Mouse (Mus musculus): Measurements from ENCODE around the gene Lmntd2. TPM values are rescaled to one million over a fixed set of nuclear protein-coding genes. Genes with fewer than 3 reads are reported as not detected.

Lmntd2 gene
- polyA plus RNA-seq, 1 experiment from 2014 or later, result 0.23 TPM

GRCm38 (mm10) chr7:141226535-141226934 is 12.7 kb upstream of the Lmntd2 start:
- no peak for ATAC-seq (replicated peaks; ENCODE audit: insufficient number of reproducible peaks, insufficient read depth, low FRiP score, low read depth)

DNA sequence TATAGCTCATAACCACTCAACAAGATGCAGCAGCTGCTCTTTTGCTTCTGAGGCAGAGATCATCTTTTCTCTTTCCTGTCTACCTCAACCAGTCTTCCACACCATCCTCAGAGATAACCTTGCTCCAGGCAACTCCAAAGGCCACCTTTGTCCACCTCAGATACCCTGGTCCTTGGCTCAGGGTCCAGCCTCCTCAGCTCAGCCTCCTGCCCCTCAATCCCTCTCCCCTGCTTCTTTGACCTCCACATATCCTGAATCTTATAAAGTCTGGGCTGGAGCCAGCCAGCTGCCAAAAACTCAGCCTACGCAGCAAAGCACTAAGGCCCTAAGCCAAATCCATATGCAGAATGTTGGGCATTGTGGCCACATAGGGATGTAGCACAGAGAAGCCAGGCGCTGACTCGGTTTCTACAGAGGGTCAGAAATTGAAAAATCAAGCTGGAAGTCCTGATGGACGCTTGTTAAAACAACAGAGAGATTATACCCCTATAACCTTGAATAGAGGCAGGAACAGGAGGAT is 8.9 kb upstream of the Lmntd2 start:
- Histone ChIP-seq H3K4me1 (replicated peaks) (peaks cover 28% of the 10 kb centered on the region), H3K4me3 (no peak overlapping the region; the same call in 1 of the 2 replicates), H3K27me3 (no peaks in the 10 kb centered on the region), H3K9ac (no peak overlapping the region), H3K9me3 (replicated peaks) (no peaks in the 10 kb centered on the region), H3K27ac (peak overlapping the region; percentile 89), H3K36me3 (no peaks in the 10 kb centered on the region), H3K4me2 (peak overlapping the region; percentile 89)
- ATAC-seq (replicated peaks; ENCODE audit: insufficient number of reproducible peaks, insufficient read depth, low FRiP score, low read depth), result no peak
- WGBS, result 74% methylated on average over 4 of the region's 4 CpGs

More at GRCm38 (mm10) chr7:141226535-141226934, 12.7 kb upstream of the Lmntd2 start:
- peaks cover 6% of the 10 kb centered on the region; the same call in 1 of the 2 replicates for H3K36me3 ChIP-seq
- H3K4me2 ChIP-seq, result no peak overlapping the region
- H3K4me3 ChIP-seq, result no peak overlapping the region
- H3K27ac ChIP-seq, result no peak overlapping the region
- H3K9ac ChIP-seq, result no peak overlapping the region
- peaks cover 34% of the 10 kb centered on the region for H3K4me1 ChIP-seq (replicated peaks)
- WGBS, result 81% methylated on average over 6 of the region's 6 CpGs
- no peaks in the 10 kb centered on the region for H3K27me3 ChIP-seq
- no peaks in the 10 kb centered on the region for H3K9me3 ChIP-seq (replicated peaks)

GRCm38 (mm10) chr7:141222126-141222467 is 8.2 kb upstream of the Lmntd2 start:
- H3K4me1 ChIP-seq (replicated peaks), result peaks cover 32% of the 10 kb centered on the region
- H3K9ac ChIP-seq, result peak overlapping the region; percentile 23; the same call in 1 of the 2 replicates
- no peaks in the 10 kb centered on the region for H3K27me3 ChIP-seq
- H3K9me3 ChIP-seq (replicated peaks), result no peaks in the 10 kb centered on the region
- peak overlapping the region; percentile 89 for H3K27ac ChIP-seq
- WGBS, result 6% methylated on average over 8 of the region's 8 CpGs
- H3K36me3 ChIP-seq, result no peaks in the 10 kb centered on the region
- no peak for ATAC-seq (replicated peaks; ENCODE audit: insufficient number of reproducible peaks, insufficient read depth, low FRiP score, low read depth)
- peak overlapping the region; percentile 66 for H3K4me3 ChIP-seq
- peak overlapping the region; percentile 89 for H3K4me2 ChIP-seq

- Histone ChIP-seq H3K9me3 (replicated peaks) (no peaks in the 10 kb centered on the region), H3K9ac (peak overlapping the region; percentile 85), H3K36me3 (no peaks in the 10 kb centered on the region), H3K27ac (peak overlapping the region; percentile 89), H3K27me3 (no peaks in the 10 kb centered on the region), H3K4me2 (peak overlapping the region; percentile 89), H3K4me1 (replicated peaks) (peaks cover 38% of the 10 kb centered on the region), H3K4me3 (peak overlapping the region; percentile 66)
- 3% methylated on average over 44 of the region's 44 CpGs for WGBS
- ATAC-seq (replicated peaks; ENCODE audit: insufficient number of reproducible peaks, insufficient read depth, low FRiP score, low read depth), result peak; percentile 97
Measured at GRCm38 (mm10) chr7:141221249-141222125, 7.6 kb upstream of the Lmntd2 start.

DNA sequence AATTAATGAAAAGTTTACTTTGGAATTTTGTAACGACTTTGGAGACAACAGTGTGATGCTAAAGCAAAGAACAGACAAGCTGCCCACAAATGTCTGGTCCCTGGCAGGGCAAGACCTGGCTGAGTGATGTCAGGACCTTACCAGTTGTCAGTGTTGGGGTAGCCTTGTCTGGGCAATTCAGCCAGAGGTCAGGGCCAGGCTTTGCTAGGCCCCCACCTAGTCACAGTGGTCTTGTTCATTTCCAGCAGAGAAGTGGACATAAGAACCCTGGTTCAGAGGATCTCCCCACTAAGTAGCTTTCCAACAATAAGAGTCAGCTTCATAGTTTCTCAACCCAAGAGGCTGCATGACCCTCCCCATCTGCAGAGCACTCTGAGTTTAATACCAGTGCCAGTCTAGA is 6.5 kb upstream of the Lmntd2 start:
- Histone ChIP-seq H3K27ac (0 out of 2 replicates have a peak overlapping the region, but pooled peaks have one; percentile 89), H3K4me1 (replicated peaks) (peaks cover 44% of the 10 kb centered on the region), H3K4me3 (peak overlapping the region; percentile 66), H3K9me3 (replicated peaks) (no peaks in the 10 kb centered on the region), H3K4me2 (peak overlapping the region; percentile 89), H3K27me3 (no peaks in the 10 kb centered on the region), H3K36me3 (no peaks in the 10 kb centered on the region), H3K9ac (peak overlapping the region; percentile 85; the same call in 1 of the 2 replicates)
- WGBS, result 78% methylated on average over 1 of the region's 1 CpGs
- no peak for ATAC-seq (replicated peaks; ENCODE audit: insufficient number of reproducible peaks, insufficient read depth, low FRiP score, low read depth)

GRCm38 (mm10) chr7:141219558-141220099 is 5.7 kb upstream of the Lmntd2 start:
- 92% methylated on average over 1 of the region's 1 CpGs for WGBS
- Histone ChIP-seq H3K27me3 (no peaks in the 10 kb centered on the region), H3K4me1 (replicated peaks) (peaks cover 50% of the 10 kb centered on the region), H3K4me2 (0 out of 2 replicates have a peak overlapping the region, but pooled peaks have one; percentile 89), H3K9ac (no peak overlapping the region), H3K36me3 (no peaks in the 10 kb centered on the region), H3K9me3 (replicated peaks) (no peaks in the 10 kb centered on the region), H3K4me3 (no peak overlapping the region), H3K27ac (no peak overlapping the region)
- ATAC-seq (replicated peaks; ENCODE audit: insufficient number of reproducible peaks, insufficient read depth, low FRiP score, low read depth), result no peak

GRCm38 (mm10) chr7:141218557-141219133 is 4.8 kb upstream of the Lmntd2 start:
- ATAC-seq (replicated peaks; ENCODE audit: insufficient number of reproducible peaks, insufficient read depth, low FRiP score, low read depth), result no peak
- Histone ChIP-seq H3K4me1 (replicated peaks) (peaks cover 50% of the 10 kb centered on the region), H3K27me3 (no peaks in the 10 kb centered on the region), H3K4me3 (no peak overlapping the region), H3K36me3 (no peaks in the 10 kb centered on the region), H3K27ac (no peak overlapping the region), H3K9me3 (replicated peaks) (no peaks in the 10 kb centered on the region), H3K4me2 (no peak overlapping the region), H3K9ac (0 out of 2 replicates have a peak overlapping the region, but pooled peaks have one; percentile 4)
- WGBS, result 85% methylated on average over 5 of the region's 5 CpGs

- Histone ChIP-seq H3K4me1 (replicated peaks) (peaks cover 49% of the 10 kb centered on the region), H3K27me3 (no peaks in the 10 kb centered on the region), H3K27ac (no peak overlapping the region), H3K4me3 (no peak overlapping the region), H3K36me3 (no peaks in the 10 kb centered on the region), H3K9ac (no peak overlapping the region), H3K9me3 (replicated peaks) (no peaks in the 10 kb centered on the region), H3K4me2 (no peak overlapping the region)
- no peak for ATAC-seq (replicated peaks; ENCODE audit: insufficient number of reproducible peaks, insufficient read depth, low FRiP score, low read depth)
- WGBS, result 87% methylated on average over 3 of the region's 3 CpGs
Measured at GRCm38 (mm10) chr7:141218141-141218540, 4.3 kb upstream of the Lmntd2 start.

DNA sequence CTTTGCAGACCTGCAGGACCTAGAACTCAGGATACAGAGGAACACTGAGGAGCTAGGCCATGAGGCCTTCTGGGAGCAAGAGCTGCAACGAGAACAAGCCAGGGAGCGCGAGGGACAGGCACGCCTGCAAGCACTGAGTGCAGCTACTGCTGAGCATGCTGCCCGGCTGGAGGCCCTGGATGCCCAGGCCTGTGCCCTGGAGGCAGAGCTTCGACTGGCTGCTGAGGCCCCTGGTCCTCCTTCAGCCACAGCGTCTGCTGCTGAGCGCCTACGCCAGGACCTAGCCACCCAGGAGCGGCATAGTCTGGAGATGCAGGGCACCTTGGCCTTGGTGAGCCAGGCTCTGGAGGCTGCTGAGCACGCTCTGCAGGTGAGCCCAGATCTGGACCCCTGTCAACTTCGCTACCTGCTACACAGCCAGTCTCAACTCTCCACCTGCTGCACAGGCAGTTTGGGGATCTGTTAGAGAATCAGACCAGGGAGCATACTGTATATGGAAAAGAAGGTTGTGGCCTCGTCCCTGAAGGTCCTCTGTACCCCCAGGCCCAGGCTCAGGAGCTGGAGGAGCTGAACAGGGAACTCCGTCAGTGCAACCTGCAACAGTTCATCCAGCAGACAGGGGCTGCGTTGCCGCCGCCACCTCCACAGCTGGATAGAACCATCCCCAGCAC is 3.6 kb upstream of the Lmntd2 start:
- Histone ChIP-seq H3K9ac (no peak overlapping the region), H3K4me2 (peak overlapping the region; percentile 98), H3K9me3 (replicated peaks) (no peaks in the 10 kb centered on the region), H3K27ac (no peak overlapping the region), H3K4me3 (no peak overlapping the region; the same call in 1 of the 2 replicates), H3K27me3 (no peaks in the 10 kb centered on the region), H3K36me3 (no peaks in the 10 kb centered on the region), H3K4me1 (replicated peaks) (peaks cover 43% of the 10 kb centered on the region)
- no peak for ATAC-seq (replicated peaks; ENCODE audit: insufficient number of reproducible peaks, insufficient read depth, low FRiP score, low read depth)
- WGBS, result 86% methylated on average over 17 of the region's 17 CpGs

GRCm38 (mm10) chr7:141216894-141217293 is 3.0 kb upstream of the Lmntd2 start:
- H3K4me1 ChIP-seq (replicated peaks), result peaks cover 37% of the 10 kb centered on the region
- 83% methylated on average over 11 of the region's 11 CpGs for WGBS
- no peaks in the 10 kb centered on the region for H3K27me3 ChIP-seq
- peak overlapping the region; percentile 85; the same call in 1 of the 2 replicates for H3K27ac ChIP-seq
- H3K9ac ChIP-seq, result peak overlapping the region; percentile 75; the same call in 1 of the 2 replicates
- peak overlapping the region; percentile 76 for H3K4me3 ChIP-seq
- H3K4me2 ChIP-seq, result peak overlapping the region; percentile 98
- H3K9me3 ChIP-seq (replicated peaks), result no peaks in the 10 kb centered on the region
- no peak for ATAC-seq (replicated peaks; ENCODE audit: insufficient number of reproducible peaks, insufficient read depth, low FRiP score, low read depth)
- H3K36me3 ChIP-seq, result no peaks in the 10 kb centered on the region

Data from heart, embryonic 15.5 days (tissue).